Comparison of ENCODE assay signal across 19 mouse cellular contexts in genomic region chr7:125584005-125584369, GRCm38 (mm10). TPM values are rescaled to one million over a fixed set of nuclear protein-coding genes. Genes with fewer than 3 reads are reported as not detected.
"Had no signal": no experiment of that assay in that cellular context is flagged by ENCODE, and none has a peak within 500 bp of the region (broad histone marks: within the 10 kb centered on the region; RNA-seq: fewer than 3 reads in every experiment).

No protein-coding gene starts in this region.

- H3K36me3 ChIP-seq: intestine, embryonic 15.5 days; kidney, embryonic 15.5 days; limb, embryonic 12.5 days; limb, embryonic 15.5 days had no signal

- H3K27me3 ChIP-seq: intestine, embryonic 15.5 days; kidney, embryonic 15.5 days; limb, embryonic 12.5 days; limb, embryonic 15.5 days had no signal

- DNase-seq: kidney, adult 11 months; kidney, adult 8-10 months; kidney, postnatal 10 days; kidney, postnatal 4 days; left cerebral cortex, postnatal 4 days; liver, postnatal 0 days; lung, embryonic 14.5 days; lung, postnatal 10 days; lung, postnatal 4 days; midbrain, embryonic 14.5 days; right cerebral cortex, adult 18-20 months; right cerebral cortex, postnatal 14 days; right cerebral cortex, postnatal 4 days had no signal

- H3K27ac ChIP-seq: intestine, embryonic 15.5 days; kidney, embryonic 15.5 days; limb, embryonic 12.5 days; limb, embryonic 15.5 days; liver, embryonic 14.5 days had no signal

- H3K4me3 ChIP-seq: intestine, embryonic 15.5 days; kidney, embryonic 15.5 days; limb, embryonic 12.5 days; limb, embryonic 15.5 days had no signal

RNA-seq across cellular contexts. Expression of gene Il21r, which starts 19.2 kb away (rescaled TPM):
- polyA plus RNA-seq: neural tube, embryonic 14.5 days had no signal
